Mouse (Mus musculus): ENCODE measurements at regions not wholly inside any gene's neighbourhood (a gene's known extent, or its start where the extent isn't known, plus 50 kb on each side); places are given as distances from the start of the nearest gene placed in this dataset.

DNA sequence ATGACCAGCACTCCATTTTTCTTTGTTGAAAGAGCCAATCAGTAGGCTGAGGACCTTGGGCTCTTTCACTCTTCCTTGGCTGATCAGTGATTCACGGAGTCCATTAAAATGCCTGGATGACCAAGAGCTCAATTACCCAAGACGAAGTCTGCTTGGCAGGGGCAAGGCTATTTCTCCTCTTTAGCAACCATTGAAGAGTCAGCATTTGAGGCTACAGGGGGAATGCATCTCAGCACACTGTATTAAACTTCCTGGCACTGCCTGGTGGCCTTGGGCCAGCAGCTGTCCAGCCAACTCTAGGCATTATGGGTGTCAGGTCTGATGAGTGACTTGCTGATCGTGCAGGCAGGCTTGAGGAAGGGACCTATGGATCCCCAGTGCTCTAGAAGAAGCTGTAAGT, 136.5 kb upstream of the Mb21d2 start:
- TF ChIP-seq CTCF (IDR thresholded peaks at IDR 0.05; ENCODE audit: low read depth): no peak
- TF ChIP-seq EP300 (IDR thresholded peaks at IDR 0.05; ENCODE audit: low read depth): no peak
